Comparison of ENCODE assay signal across 25 mouse cellular contexts in genomic region chr1:176082306-176082705, GRCm38 (mm10).
DNase-seq lines count a peak whose midpoint lies in the region; ATAC-seq lines count a peak whose summit lies in the region.
"Had no signal": no experiment of that assay in that cellular context is flagged by ENCODE, and none has a peak within 500 bp of the region (broad histone marks: within the 10 kb centered on the region; RNA-seq: fewer than 3 reads in every experiment).

No protein-coding gene starts in this region.

- no peak overlapping the region for H3K4me3 ChIP-seq in neural tube, embryonic 13.5 days
- H3K4me3 ChIP-seq in hindbrain, embryonic 15.5 days, result no peak overlapping the region
- H3K4me3 ChIP-seq: heart, adult 2 months; heart, embryonic 13.5 days; liver, embryonic 13.5 days; megakaryocyte, embryonic 14.5 days; midbrain, embryonic 13.5 days had no signal

- 40% methylated on average over 4 of the region's 4 CpGs for WGBS in neural tube, embryonic 13.5 days
- 40% methylated on average over 4 of the region's 4 CpGs for WGBS in hindbrain, embryonic 15.5 days

- H3K9me3 ChIP-seq in neural tube, embryonic 13.5 days, result no peaks in the 10 kb centered on the region
- H3K9me3 ChIP-seq in hindbrain, embryonic 15.5 days, result no peaks in the 10 kb centered on the region
- H3K9me3 ChIP-seq: heart, embryonic 13.5 days; liver, embryonic 13.5 days; megakaryocyte, embryonic 14.5 days; midbrain, embryonic 13.5 days had no signal

- H3K27ac ChIP-seq in neural tube, embryonic 13.5 days (replicated peaks), result peak overlapping the region; percentile 74
- H3K27ac ChIP-seq in hindbrain, embryonic 15.5 days (replicated peaks), result no peak overlapping the region
- H3K27ac ChIP-seq: heart, adult 2 months; heart, embryonic 13.5 days; liver, embryonic 13.5 days; midbrain, embryonic 13.5 days had no signal

- no peak overlapping the region for H3K9ac ChIP-seq in neural tube, embryonic 13.5 days
- H3K9ac ChIP-seq in hindbrain, embryonic 15.5 days, result no peak overlapping the region
- H3K9ac ChIP-seq: forebrain, postnatal 0 days; heart, embryonic 13.5 days; liver, embryonic 13.5 days; lung, embryonic 14.5 days; midbrain, embryonic 13.5 days had no signal

- peaks cover 17% of the 10 kb centered on the region for H3K4me1 ChIP-seq in neural tube, embryonic 13.5 days (replicated peaks)
- peaks cover 13% of the 10 kb centered on the region; the same call in 1 of the 2 replicates for H3K4me1 ChIP-seq in hindbrain, embryonic 15.5 days (replicated peaks)
- H3K4me1 ChIP-seq: liver, embryonic 13.5 days had no signal

- ATAC-seq in neural tube, embryonic 13.5 days (ENCODE audit: low read depth), result no peak
- ATAC-seq in hindbrain, embryonic 15.5 days (ENCODE audit: low FRiP score, low read depth), result peak; percentile 23; the same call in 1 of the 2 replicates
- ATAC-seq: forebrain, postnatal 0 days; inflammation-experienced regulatory T-cells, adult 6 months; midbrain, embryonic 13.5 days; Patski had no signal

- no peak overlapping the region for H3K4me2 ChIP-seq in neural tube, embryonic 13.5 days
- no peak overlapping the region for H3K4me2 ChIP-seq in hindbrain, embryonic 15.5 days
- H3K4me2 ChIP-seq: heart, embryonic 13.5 days; liver, embryonic 13.5 days; lung, embryonic 14.5 days; midbrain, embryonic 13.5 days had no signal

- H3K36me3 ChIP-seq in neural tube, embryonic 13.5 days, result no peaks in the 10 kb centered on the region
- no peaks in the 10 kb centered on the region for H3K36me3 ChIP-seq in hindbrain, embryonic 15.5 days
- H3K36me3 ChIP-seq: G1E; heart, embryonic 13.5 days; liver, embryonic 13.5 days; midbrain, embryonic 13.5 days had no signal

- peak; percentile 28 to 32 for DNase-seq in cerebellum, postnatal 25 days
- DNase-seq in cerebellum, postnatal 36 days, result no peak
- DNase-seq in neural tube, embryonic 10.5 days (ENCODE audit: extremely low spot score, low spot score), result no peak
- no peak for DNase-seq in testis, postnatal 10 days (ENCODE audit: low spot score)
- no peak for DNase-seq in ovary, postnatal 14 days (ENCODE audit: low spot score)
- DNase-seq: adrenal gland, postnatal 36 days; B cell, adult 2 months; forebrain, postnatal 0 days; gastrocnemius, postnatal 36 days; heart, adult 2 months; heart, postnatal 14 days; kidney, adult 18-20 months; kidney, postnatal 4 days; liver, embryonic 13.5 days; lung, embryonic 14.5 days; lung, postnatal 36 days had no signal

- H3K27me3 ChIP-seq in neural tube, embryonic 13.5 days, result no peaks in the 10 kb centered on the region
- H3K27me3 ChIP-seq in hindbrain, embryonic 15.5 days, result no peaks in the 10 kb centered on the region
- H3K27me3 ChIP-seq: CH12.LX; heart, embryonic 13.5 days; liver, embryonic 13.5 days; megakaryocyte, embryonic 14.5 days; midbrain, embryonic 13.5 days; Patski had no signal

Comparison
In these comparisons a context has a peak if more than half of its experiments do, and no peak if none do; other contexts are left out.
1. DNase-seq: peak in cerebellum, postnatal 25 days (2 of 2); none in cerebellum, postnatal 36 days (0 of 2), neural tube, embryonic 10.5 days (single experiment), testis, postnatal 10 days (single experiment) and ovary, postnatal 14 days (single experiment).